Mouse (Mus musculus): Measurements from ENCODE around the gene Dlgap4.

- TF ChIP-seq CTCF (conservative IDR thresholded peaks at IDR 0.05; ENCODE audit: low read length) = no peak
- TF ChIP-seq NANOG (IDR thresholded peaks at IDR 0.05; ENCODE audit: borderline replicate concordance, low read length) = no peak
These were observed 73.2 kb downstream of the Dlgap4 start for GRCm38 (mm10) chr2:156686754-156687153.
